8 mouse cellular contexts compared by ENCODE assay signal in genomic region chr13:83111503-83111902, GRCm38 (mm10).
A peak's percentile ranks its signal among the peaks of the same experiment; 100 is the strongest.
DNase-seq lines count a peak whose midpoint lies in the region; ATAC-seq lines count a peak whose summit lies in the region.
"Had no signal": no experiment of that assay in that cellular context is flagged by ENCODE, and none has a peak within 500 bp of the region (broad histone marks: within the 10 kb centered on the region; RNA-seq: fewer than 3 reads in every experiment).

No protein-coding gene starts in this region.

- 5% methylated on average over 2 of the region's 2 CpGs for WGBS in embryonic facial prominence, embryonic 12.5 days

- 0 out of 2 replicates have a peak, but pooled peaks cover 3% of the 10 kb centered on the region for H3K4me1 ChIP-seq in embryonic facial prominence, embryonic 12.5 days

- no peak overlapping the region for H3K4me2 ChIP-seq in embryonic facial prominence, embryonic 12.5 days (replicated peaks)
- H3K4me2 ChIP-seq: liver, embryonic 15.5 days had no signal

- no peak overlapping the region for H3K4me3 ChIP-seq in embryonic facial prominence, embryonic 12.5 days
- H3K4me3 ChIP-seq: liver, embryonic 15.5 days had no signal

- no peaks in the 10 kb centered on the region for H3K9me3 ChIP-seq in embryonic facial prominence, embryonic 12.5 days
- H3K9me3 ChIP-seq: liver, embryonic 15.5 days had no signal

- ATAC-seq in embryonic facial prominence, embryonic 12.5 days (ENCODE audit: insufficient number of reproducible peaks, insufficient read depth, low FRiP score, low TSS enrichment), result 0 out of 2 replicates have a peak, but pooled peaks have one; percentile 41

- H3K27ac ChIP-seq in embryonic facial prominence, embryonic 12.5 days, result 0 out of 2 replicates have a peak overlapping the region, but pooled peaks have one; percentile 23
- H3K27ac ChIP-seq: liver, embryonic 15.5 days had no signal

- no peaks in the 10 kb centered on the region for H3K27me3 ChIP-seq in embryonic facial prominence, embryonic 12.5 days
- H3K27me3 ChIP-seq: liver, embryonic 15.5 days had no signal

- H3K9ac ChIP-seq in embryonic facial prominence, embryonic 12.5 days, result no peak overlapping the region
- H3K9ac ChIP-seq: liver, embryonic 15.5 days had no signal

- H3K36me3 ChIP-seq in embryonic facial prominence, embryonic 12.5 days, result no peaks in the 10 kb centered on the region
- H3K36me3 ChIP-seq: liver, embryonic 15.5 days had no signal

- peak; percentile 47 to 52 for DNase-seq in spleen, postnatal 36 days (ENCODE audit: low spot score in 2 of 2)
- no peak for DNase-seq in spleen, adult 12 weeks (ENCODE audit: low spot score)
- DNase-seq in left cerebral cortex, adult 18-20 months (ENCODE audit: low spot score in 2 of 2), result peak; percentile 65 to 74
- peak; percentile 82 for DNase-seq in retina, postnatal 1 day
- DNase-seq in adrenal gland, postnatal 4 days (ENCODE audit: low spot score in 2 of 2), result no peak
- DNase-seq in ovary, postnatal 10 days (ENCODE audit: low spot score), result no peak

Comparison
In these comparisons a context has a peak if more than half of its experiments do, and no peak if none do; other contexts are left out.
1. DNase-seq: peak in spleen, postnatal 36 days (2 of 2), left cerebral cortex, adult 18-20 months (2 of 2) and retina, postnatal 1 day (single experiment); none in spleen, adult 12 weeks (single experiment), adrenal gland, postnatal 4 days (0 of 2) and ovary, postnatal 10 days (single experiment).